Mouse (Mus musculus): ENCODE measurements at regions not wholly inside any gene's neighbourhood (a gene's known extent, or its start where the extent isn't known, plus 50 kb on each side); places are given as distances from the start of the nearest gene placed in this dataset.

DNA sequence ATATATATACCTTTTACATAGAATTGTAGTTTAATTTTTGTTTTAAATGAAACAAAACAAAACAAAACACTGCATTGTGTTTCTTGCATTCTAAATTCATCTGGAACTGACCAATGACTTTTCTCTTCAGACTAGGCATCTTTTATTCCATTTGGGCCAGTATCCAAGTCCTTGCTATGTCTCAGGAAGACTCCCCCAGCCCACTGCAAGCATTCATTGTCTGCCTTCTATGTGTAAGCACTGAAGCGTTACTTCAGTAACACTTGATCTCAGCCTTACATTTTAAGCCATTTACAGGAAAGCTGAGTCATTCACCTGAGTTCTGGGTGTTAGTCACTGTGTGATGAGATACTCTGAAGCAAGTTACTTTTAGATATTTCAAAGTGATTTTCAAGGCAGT is 425.3 kb upstream of the Ccnh start:
- DNase-seq (ENCODE audit: low spot score): no peak

DNA sequence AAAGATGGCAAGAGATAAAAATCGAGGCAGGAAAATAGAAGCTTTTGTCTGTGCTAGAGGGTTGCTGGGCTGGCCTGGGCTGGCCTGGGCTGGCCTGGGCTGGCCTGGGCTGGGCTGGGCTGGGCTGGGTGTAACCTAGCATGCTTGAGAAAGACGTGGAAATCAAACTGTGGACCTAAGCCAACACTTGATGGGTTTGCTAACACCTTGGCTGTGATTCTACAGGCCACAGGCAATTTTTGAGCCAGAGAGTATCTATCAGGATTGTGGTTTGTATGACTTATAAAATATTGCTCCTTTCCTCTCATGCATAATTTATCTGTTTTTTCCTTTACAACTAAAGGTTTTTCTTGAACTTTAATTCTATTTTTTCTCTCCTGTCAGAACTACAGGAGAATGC is 417.3 kb upstream of the Ccnh start:
- no peak for DNase-seq (ENCODE audit: low spot score)

DNA sequence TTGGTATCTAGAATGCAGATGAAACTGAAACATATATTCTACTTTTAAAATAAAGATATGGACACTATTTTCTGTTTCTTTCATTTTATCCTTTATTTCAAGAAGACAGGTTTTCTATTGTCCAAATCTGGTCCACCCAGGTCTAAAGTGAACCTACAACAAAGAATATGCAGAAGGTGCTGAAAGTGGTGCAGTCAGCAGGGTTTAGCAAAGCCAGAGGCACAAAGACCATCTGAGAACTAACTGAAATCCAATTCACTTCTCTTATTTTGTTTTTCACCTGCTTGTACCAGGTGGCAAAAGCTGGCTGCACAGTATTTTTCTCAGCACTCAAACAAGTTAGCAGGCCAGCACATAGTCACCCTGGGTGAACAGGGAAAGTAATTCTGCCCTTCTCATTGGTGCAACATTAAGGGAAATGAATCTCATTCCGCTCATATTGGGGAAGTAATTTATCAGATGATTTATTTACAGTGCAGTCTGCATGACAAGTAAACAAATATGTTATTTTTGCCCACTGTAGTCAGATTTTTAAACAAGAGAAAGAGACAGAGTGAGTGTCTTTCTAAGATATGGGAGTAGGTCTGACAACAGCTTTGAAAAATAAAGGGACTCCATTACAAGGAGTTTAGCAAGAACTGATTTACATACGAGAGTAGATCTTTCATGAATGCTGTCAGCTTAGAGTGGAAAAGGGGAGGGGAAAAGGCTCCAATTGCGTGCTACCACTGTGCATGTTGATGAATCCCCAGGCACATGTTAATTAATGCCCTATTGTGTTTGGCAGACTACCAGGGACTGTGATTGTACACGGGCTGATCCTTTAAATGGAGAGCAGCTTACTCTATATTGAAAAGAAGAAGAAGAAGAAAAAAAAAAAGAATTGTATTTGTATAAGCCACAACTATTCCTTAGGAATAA is 405.9 kb upstream of the Ccnh start:
- DNase-seq (ENCODE audit: low spot score): no peak

DNA sequence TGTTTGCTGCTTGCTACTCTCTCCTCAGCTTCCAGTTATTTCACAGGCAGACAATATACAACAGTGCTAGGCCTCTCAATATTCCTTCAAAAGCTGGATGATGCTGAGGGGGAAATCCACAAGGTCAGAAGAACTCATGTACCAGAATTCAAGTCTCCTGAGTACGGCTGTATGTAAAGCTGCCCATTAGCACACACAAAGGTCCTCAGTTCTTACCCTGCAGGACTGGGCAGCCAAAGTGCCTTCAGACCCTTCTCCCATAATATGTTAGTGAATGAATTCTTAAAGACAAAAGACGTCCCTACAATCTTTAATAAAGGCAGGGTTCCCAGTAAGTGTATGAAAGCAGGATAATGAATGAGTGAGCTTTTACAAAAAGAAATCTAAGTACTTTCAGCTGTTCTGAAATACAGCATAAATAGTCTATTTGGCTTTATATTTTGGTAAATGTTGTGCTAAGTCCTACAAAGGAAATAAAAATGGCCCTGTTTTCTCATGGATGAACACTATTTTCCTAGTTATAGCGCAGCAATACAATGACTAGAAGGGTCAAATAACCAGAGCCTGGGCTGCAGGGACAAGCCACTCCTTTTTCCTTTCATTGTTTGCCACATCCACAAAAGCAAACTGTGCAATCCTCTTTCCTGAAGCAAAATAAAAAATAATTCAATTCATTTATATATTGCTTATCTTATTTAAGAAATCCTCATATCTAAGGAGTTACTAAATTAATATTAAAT is 384.8 kb upstream of the Ccnh start:
- DNase-seq (ENCODE audit: low spot score): no peak

DNA sequence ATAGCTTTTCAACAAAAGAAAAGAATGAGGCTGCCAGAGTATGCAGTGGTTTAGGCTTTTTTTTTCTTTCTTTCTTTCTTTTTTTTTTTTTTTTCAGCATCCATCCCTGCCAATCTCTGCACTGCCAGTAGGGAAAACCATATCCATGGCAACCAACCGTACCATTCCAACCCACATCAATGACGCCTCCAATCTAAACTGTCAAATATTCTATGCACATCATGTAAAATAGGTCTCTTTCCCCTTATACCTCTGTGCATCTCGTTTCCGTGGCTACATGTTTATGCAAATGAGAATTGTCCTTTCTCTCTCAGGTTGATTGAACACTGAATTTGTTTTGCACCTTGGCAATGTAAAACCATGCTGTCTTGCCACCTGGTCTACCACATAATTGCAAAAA is 384.0 kb upstream of the Ccnh start:
- peak; percentile 30 for DNase-seq (ENCODE audit: low spot score)

DNA sequence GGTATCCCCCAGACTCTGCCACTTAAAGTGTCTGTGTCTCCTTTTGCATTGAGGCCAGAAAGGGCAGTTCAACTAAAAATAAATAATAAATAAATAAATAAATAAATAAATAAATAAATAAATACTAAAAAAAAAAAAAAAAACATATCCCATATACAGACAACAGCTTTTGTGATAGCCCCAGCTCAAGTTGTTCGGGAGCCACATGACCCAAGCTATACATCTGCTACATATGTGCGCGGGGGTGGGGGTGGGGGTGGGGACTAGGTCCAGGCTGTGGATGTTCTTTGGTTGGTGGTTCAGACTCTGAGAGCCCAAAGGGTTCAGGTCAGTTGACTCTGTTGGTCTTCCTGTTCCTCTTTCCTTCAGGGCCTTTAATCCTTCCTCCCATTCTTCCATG is 379.6 kb upstream of the Ccnh start:
- DNase-seq (ENCODE audit: low spot score): no peak

Measured in left cerebral cortex, adult 11 months (tissue).